Mouse (Mus musculus): ENCODE data around the gene 4933428G20Rik.

The 4933428G20Rik gene

DNA sequence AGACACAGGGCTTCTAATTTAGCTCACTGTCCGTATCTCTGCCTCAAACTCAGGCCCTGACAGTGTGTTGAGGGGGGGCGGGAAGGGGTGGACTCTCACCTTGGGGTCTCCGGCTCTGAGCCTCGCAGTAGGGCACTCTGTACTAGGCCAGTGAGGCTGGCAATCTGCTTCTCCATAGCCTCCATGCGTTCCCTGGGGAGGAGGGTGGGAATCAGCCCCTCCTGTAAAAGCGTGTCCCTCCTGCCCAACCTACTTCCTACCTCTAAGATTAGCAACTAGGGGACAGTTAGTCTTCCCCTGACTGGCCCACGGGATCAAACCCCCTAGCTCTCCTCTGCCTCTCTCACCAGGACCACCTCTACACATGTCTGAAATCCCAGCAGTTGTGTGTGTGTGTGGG lies 33.5 kb upstream of the 4933428G20Rik start:
- DNase-seq (ENCODE audit: low read depth, low spot score) = no peak

DNA sequence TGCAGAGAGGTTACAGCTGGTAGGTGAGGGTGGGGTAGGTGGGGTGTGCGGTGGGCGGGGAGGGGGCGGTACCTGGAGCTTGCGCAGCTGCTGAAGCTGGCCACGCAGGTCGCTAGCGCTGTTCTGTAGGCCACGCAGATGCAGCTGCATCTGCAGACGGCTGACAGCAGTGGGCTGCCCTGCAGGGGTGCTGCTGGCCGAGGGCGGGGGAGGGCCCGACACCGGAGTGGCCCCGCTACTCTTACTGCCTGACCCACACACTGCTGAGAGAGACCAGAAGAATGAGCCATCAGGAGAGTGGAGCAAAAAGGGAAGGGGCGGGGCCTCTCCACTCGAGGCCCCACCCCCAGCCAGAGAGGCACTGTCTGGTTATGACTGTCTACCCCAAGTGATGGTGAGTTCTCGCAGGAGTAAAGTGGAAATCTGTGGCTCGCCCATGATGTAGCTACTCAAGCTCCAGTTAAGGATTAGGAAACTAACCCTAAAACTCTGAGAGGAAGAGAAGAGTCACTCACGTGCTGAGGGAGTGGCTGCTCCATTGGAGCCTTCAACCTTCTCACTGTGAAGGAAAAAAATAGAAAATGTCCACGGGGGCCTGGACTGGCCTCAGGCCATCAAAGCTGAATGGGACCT lies 32.9 kb upstream of the 4933428G20Rik start:
- DNase-seq (ENCODE audit: low read depth, low spot score) = peak; percentile 81

DNA sequence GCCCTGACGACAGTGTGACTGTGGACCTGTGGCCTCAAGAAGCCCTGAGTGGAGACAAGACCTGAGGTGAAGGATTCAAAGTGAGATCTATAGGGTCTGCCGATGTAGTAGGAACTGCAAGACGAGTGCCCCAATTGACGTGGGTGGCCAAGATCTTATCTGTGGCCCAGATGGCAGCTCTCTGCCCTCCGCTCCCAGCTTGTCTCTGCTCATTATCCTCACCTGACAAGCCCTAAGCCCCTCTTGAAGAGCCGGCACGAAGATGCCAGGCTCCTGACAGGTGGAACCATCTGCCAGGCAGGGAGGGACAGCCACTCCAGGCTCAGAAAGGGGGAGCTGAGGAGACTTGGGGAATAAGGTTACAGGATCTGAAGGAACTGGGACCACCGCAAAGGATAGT lies 32.2 kb upstream of the 4933428G20Rik start:
- peak; percentile 83 for DNase-seq (ENCODE audit: low read depth, low spot score)

DNA sequence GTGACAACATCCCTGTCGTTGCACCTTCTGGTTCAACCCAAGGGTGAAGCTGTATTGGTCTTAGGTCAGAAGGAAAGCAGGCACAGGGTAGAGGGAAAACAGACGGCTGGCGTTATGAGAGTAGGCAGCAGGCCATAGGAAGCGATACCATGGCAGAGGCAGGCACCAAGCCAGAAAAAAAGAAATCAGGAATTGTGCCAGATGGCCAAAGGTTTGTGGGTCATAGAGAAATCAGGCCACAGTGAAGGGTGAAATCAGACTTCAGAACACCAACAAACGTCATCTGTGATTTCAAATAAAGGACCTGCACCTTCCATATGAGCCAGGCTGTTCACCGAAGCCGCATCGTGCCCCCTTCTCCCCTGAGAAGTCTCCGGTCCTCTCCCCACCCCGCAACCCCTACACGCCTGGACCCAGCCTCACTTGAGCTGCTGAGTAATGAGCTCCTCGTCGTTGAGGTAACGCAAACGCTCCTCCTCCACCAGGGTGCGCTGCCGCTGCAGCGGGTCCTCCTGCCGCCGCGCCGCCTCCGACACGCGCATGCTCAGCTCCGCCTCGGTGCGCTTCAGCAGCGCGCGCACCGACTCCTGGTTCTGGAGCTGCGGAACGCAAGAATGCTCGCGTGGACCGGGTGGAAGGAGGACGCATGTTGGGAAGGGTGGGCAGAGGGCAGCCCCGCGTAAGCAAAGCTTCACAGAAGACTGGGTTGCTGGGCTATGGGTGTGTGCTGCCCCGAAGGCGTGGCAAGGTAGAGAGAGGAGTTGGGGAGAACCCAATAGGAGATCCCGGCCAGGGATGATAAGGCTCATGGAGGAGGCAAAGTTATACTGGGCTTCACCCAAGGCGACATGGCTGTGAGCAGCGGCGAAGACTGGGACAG lies 31.5 kb upstream of the 4933428G20Rik start:
- peak; percentile 97 for DNase-seq (ENCODE audit: low read depth, low spot score)

DNA sequence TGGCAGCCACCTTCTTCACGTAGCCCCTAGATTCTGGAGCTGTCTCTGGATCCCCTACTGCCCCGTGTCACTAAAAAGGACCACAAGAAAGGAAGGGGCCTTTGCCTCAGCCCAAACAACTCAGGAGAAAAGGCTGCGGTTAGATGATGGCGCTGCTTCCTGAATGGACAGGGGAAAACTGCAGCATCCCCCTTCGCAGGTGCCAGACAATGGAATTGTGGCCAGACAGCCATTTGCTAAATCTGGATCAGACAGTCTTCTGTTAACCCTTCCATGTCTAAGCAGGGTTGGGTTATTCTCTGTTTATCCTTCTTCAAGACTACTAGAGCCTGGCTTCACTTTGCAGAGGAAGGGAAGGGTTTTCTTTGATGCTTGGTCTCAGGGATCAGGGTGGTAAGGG lies 30.8 kb upstream of the 4933428G20Rik start:
- peak; percentile 62 for DNase-seq (ENCODE audit: low read depth, low spot score)

DNA sequence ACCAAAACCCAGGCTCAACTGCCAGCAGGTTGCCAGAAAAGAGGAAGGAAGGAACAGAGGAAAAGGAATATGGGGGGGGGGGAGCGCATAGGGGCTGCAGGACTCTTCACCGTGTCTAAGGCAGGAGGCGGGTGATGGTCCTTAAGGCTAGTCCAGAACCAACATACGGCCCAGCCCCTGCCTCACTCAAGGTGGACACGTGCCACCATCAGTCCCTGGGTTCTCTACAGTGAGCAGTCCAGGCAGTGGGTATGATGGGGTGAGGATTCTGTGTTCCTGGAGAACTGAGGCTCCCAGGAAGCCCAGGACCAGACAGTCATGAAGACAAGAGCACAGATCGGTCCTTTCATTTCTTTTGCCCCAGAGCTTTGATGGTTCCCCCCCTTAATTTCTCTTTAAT lies 29.9 kb upstream of the 4933428G20Rik start:
- no peak for DNase-seq (ENCODE audit: low read depth, low spot score)

DNA sequence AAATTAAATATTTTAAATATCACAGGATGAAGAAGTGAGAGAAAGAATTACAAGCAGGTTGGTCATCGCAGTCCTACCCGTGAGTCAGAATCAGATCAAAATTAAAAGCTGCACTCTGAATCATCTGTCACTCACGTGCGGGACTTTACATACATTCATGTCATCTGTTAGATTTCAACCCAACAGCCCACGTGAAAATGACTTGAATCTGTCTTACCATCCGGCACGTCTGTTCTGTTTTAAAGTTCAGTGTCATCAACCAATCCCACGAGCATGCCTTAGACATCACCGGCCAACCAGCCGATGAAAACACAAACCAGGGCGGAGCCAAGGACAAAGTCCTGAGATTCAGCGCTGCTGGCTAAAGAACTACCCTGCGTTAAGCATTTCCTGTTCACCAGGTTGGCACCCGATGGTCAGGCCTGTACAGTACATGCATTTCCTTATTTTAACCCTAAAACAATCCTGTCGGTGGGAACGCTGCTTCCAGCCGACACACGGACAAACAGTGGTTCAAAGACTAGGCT lies 28.2 kb upstream of the 4933428G20Rik start:
- peak; percentile 43 for DNase-seq (ENCODE audit: low read depth, low spot score)

DNA sequence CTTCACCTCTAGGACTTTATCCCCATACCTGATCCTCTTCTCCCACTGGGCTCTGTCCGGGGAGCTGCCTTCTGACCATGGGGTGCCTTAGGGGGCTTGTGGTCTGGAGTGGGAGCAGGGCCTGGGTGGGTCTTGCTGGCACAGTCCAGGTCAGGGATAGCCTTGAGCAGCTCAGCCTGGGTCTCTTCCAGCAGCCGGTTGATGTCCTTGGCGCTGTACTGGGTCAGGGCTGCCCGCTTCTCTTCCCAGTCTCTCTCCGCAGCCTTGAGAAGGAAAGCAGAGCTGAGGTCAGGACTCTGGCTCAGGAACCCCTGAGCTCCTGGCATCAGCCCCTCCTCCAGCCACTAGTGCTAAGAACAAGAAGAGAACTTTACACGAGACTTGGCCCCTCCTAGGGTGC lies 25.2 kb upstream of the 4933428G20Rik start:
- no peak for DNase-seq (ENCODE audit: low read depth, low spot score)

DNA sequence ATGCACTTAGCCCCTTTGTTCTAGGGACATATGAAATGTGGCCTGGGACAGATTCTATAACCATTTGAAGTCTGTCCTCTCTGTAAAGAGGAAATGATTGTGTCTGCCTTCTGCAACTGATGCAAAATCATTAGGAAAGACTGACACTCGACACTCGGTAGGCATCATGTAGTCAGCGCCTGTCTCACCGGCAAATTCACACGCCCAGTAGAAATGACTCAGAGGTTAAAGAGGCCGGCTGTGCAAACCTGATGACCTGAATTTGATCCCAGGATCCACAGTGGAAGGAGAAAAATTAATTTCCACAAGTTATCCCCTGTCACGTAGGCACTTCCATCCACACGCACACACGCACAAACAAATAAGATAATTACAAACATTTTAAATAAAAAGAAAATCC lies 24.2 kb upstream of the 4933428G20Rik start:
- DNase-seq (ENCODE audit: low read depth, low spot score) = peak; percentile 60

DNA sequence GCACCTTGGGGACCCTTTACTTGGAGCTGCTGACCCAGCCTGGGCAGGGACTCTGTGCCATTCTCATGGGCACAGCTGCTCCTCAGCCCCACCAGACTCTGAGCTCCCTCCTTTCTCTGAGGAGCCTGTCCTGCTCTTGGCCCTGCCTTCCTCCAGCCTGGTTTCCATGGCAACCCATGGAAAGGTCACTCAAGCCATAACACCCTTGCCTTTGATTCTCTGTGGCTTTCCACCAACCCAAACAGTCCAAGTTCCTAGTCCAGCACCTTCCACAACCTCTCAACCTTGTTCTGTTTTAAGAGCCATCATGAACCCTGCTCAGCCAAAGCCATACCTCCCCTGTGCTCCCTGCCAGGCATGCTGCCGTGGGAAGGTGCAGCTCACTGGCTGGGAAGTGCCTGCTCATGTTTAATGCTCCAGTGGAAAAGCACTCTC lies 23.7 kb upstream of the 4933428G20Rik start:
- DNase-seq (ENCODE audit: low read depth, low spot score) = peak; percentile 87

DNA sequence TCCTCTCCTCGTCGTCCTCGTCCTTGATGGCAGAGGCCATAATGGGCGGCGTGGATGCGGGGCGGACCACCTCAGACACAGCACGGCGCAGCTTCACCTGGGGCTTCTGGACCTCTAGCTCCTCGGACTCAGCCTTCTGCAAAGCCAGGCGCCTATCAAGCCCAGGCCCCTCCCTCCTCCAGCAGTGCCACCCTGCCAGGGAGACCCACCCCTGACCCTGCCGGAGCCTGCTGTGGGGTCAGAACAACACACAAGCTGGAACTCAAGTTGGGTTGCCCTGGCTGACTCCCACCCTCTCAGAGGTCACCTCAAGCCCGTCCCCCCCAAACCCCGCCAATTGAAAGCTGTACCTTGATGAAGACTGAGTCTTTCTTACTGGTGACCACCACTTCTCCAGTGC lies 23.0 kb upstream of the 4933428G20Rik start:
- DNase-seq (ENCODE audit: low read depth, low spot score) = no peak

DNA sequence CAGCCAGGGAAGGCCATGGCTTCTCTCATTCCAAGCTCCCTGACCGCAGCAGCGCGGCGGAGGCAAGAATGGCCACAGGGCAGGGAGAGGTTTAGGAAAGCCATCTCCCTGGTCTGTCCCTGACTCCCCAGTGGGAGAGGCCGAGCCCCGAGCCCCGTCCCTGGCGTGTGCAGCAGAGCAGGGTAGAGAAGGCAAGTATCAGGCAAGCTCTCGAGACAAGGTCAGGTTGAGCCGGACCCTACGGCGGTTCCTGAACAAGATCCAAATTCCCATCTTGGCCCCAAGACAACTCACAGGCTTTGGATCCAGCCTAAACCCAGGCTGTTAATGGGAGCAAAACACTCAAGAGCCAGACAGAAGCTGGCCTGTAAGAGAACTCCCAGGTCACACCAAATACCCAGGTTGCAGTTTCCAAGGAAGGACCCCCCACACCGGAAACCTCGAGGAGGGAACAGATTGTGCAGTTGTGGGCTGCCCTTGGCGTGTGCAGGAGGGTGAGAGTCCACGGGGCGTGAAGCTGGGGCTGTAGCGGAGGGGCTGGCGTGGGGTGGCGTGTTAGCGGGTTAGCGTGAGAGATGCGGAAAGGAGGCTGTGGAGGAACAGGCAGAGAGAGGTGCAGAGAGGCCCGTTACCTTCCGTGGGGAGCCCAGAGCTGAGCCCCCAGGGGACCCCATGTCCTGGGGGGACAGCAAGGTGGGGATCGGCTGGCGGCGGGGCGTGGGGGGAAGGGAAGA lies 21.8 kb upstream of the 4933428G20Rik start:
- no peak for DNase-seq (ENCODE audit: low read depth, low spot score)

DNA sequence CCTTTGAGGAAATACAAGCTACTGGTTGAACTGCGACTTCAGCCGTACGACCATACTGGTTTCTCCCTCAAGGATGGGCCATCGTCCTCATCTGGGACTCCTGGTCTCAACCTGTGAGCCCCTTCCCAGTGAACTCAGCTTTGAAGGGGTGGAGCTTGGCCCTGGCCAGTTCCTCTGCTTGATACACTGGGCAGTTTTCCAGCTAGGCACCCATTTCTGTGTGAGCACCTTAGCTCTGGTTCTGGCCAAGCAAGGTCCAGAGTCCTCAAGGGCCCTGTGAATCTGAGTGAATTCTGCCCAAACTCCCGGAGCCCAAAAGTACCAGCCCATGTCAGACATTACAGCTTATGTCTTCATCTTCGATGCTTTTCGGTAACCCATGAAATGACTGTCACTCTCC lies 20.4 kb upstream of the 4933428G20Rik start:
- DNase-seq (ENCODE audit: low read depth, low spot score) = no peak

DNA sequence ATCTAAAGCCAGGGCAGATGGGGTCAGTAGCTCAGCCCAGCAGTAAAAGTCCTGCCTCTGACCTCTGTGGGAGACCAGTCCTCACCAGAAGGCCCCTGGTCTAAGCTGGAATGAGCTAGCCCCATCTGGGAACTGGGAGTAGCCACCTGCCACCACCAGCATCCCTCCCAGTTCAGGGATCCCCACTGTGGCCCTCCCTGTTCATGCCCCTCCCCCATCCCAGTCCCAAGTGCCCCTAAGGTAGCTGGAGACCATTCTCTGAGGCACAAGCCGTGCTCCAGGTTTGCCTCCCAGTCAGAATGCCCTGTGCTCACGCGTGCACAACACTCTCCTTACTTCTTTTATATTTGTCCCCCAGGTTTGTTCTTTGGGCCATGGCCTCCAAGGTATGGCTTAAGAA lies 12.9 kb upstream of the 4933428G20Rik start:
- DNase-seq (ENCODE audit: low read depth, low spot score) = no peak

DNA sequence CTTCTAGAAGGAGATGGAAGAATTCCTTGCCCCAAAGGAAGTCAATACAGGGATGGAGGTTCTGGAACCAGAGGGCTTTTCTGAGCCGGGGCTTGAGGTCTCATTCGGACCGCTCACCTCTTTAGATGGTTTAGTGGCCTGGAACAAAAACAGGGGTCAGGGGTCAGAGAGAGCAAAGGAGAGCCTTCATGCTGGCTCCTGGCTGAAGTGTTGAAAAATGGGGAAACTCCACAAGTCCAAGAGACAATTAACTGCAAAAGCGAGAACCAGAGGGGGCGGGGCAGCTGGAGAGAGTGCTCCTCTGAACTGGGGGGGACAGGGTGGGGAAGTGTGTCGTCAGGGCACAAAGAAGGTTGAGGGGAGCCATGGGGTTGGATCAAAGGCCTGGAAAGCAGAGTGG lies 12.4 kb upstream of the 4933428G20Rik start:
- no peak for DNase-seq (ENCODE audit: low read depth, low spot score)

DNA sequence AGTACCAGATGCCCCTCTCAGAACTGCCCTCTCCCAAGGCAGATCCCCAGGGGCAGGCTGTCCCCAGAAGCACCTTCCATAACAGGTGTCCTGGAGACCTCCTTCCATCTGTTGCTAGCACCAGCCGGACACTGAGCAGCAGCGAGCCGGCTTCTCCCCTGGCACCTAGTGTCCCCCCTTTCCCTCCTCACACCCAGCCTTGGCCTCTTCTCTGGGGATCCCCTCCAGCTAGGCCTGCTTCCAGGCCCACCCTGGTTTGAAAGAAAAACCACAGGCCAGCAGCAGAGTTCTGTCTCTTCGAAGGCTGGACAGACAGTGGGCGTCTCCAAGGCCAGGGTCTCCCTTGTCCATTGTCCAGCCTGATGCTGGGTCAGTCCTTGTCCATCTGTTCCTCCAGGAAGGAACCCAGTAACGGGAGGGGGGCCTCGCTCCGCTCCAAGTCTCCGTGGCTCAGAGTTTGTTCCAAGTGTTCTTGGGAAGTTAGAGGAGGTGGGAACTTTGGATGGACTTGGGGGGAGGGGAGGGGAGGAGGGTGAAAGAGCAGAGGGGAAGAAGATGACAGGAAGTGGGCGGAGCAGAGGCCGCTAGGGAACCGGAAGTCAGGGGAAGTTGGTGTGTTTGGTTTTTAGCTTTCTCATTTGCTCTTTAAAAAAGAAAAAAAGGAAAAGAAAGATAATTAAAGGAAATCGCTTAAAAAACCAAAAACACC lies 11.7 kb upstream of the 4933428G20Rik start:
- no peak for DNase-seq (ENCODE audit: low read depth, low spot score)

DNA sequence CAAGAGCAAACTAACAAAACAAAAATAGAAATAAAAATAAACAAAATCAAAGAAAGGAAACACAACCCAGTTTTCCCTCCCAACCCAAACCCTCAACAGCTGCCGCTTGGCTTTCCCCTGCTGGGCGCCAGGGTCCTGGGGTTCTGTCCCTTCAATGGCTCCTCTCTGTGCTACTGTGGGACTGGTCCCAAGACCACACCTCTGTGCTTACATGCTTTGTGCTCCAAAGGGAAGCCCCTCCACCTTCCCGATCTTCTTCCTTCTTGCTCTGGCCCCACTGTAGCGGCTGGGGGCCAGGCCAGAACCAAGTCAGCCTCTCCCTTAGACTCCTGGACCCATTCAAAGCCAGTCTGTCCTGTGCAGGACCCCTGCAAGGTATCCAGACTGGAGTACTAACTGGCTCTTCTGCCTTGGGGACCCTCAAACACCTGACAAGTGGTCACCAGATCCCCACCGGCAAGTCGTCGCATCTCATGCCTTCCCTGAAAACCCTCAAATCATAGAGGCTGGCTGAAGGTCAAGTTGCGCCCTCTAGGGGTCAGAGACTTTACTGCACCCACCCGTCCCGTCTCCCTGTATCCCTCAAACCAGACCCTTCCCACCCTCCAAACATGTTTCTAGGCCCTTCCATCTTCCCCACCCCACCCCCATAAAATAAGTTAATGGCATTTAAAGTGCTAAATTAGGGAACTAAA lies 11.0 kb upstream of the 4933428G20Rik start:
- DNase-seq (ENCODE audit: low read depth, low spot score) = peak; percentile 77

DNA sequence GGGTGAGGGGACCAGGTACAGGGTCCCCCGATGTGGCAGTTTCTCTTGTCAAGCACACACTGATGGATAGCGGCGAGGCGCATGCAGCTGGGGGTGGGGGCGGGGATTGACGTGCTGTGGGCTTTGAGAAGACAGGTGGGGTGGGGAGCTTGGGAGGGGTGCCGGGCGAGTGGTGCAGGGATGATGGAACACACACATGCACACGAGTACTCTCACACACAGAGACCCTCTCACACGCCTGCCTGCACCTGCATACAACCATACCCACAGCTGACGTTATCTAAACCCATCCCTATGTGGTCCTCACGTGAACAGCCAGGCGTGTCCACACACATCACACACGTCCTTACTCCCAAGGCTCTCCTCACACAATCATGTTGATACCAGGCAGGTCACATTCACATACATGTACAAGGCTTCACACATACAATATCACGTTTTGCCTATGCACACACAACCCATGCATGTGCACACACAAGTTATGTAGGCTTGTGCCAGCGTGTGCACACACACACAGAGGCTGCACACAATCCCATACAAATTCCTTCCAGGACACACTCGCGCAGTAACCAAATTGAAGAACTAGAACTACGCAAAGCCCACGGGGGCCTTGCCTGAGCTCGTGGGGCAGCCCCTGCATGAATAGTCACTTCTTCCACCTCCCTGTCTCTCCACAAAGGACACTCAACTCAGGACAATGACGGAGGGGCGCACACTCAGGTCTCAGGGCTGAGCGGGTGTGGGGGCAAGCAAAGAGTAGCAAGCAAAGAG lies 9.8 kb upstream of the 4933428G20Rik start:
- no peak for DNase-seq (ENCODE audit: low read depth, low spot score)

DNA sequence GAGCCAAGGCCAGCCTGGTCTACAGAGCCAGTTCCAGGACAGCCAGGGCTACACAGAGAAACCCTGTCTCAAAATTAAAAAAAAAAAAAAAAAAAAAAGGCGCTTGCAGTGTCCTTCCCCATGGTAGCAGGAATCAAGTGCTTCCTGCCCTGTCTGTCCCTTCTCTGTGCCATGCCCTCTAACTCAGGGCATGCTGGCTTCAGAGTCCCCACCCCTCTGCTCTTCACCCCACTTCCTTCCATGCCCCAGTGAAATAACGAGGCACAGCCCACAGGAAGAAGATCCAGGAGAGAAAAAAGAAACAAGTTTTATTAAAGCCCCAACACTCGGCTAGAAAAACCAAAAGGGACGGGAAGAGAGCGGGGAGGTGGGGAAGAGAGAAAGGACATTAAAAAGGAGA lies 8.9 kb upstream of the 4933428G20Rik start:
- DNase-seq (ENCODE audit: low read depth, low spot score) = no peak

DNA sequence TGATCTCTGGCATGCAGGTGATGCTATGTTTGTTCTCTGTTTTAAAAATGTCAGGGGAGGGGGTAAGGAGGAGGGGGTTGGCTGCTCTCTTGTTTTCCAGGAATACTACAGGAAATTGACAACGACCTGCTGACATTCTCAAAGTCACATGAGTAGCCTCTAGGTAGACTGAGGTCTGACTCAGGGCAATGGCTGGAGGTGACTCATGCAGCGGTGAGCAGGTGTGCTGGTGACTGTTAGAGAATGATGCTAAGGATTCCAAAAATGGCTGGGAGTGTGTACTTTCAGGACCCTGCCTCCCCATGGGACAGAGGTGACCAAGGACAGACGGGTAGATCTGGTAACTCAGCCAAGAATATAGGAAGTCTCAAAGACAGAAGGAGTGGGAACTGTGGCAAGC lies 8.1 kb upstream of the 4933428G20Rik start:
- DNase-seq (ENCODE audit: low read depth, low spot score) = no peak

Measured in brain, adult 2 months (tissue).